Mouse (Mus musculus) thymus, adult 2 months (tissue): Measurements from ENCODE around the gene Kpna2.

Source experiments
- CTCF ChIP-seq: fragments of 200-500 bp; IDR thresholded peaks from 2 replicates; pipeline ENCODE4 v1.5.1; 2012; ENCODE audit warnings: mild to moderate bottlenecking, control low read depth, low read length, moderate library complexity, borderline replicate concordance; ENCODE audit not compliant: control insufficient read depth, poor library complexity, insufficient read depth; ENCODE audit errors: extremely low read depth
- POLR2A ChIP-seq: fragments of 200-500 bp; IDR thresholded peaks from 2 replicates; pipeline ENCODE4 v1.6.1; 2012; ENCODE audit warnings: mild to moderate bottlenecking, low read length, control low read depth, moderate library complexity; ENCODE audit not compliant: control insufficient read depth, poor library complexity, insufficient read depth; ENCODE audit errors: extremely low read depth

- TF ChIP-seq CTCF = no peak
- no peak for TF ChIP-seq POLR2A
Observed at GRCm38 (mm10) chr11:107001760-107002675, 2.7 kb upstream of the Kpna2 start.
